Mouse (Mus musculus) limb, embryonic 14.5 days (tissue): ENCODE results near the gene Asb16. TPM values are rescaled to one million over a fixed set of nuclear protein-coding genes. Genes with fewer than 3 reads are reported as not detected.

Experiments
- ATAC-seq: fragments of 200-750 bp; cut with Nextera tagmentation; 2 replicates; pipeline ENCODE4 v1.8.0; 2017; ENCODE audit warnings: low read depth, moderate number of reproducible peaks, moderate TSS enrichment; ENCODE audit not compliant: low FRiP score
- DNase-seq: peaks from one replicate; pipeline ENCODE4 v3.0.0-alpha.2; 2015; ENCODE audit warnings: low spot score
- H3K27ac ChIP-seq: fragments of 300-500 bp; sonication (generic); replicated peaks from 2 replicates; pipeline ENCODE4 v1.5.1; 2014; ENCODE audit warnings: low read depth, mild to moderate bottlenecking, low read length, moderate library complexity, mixed read lengths
- H3K27me3 ChIP-seq: fragments of 300-500 bp; sonication (generic); 2 replicates; pipeline ENCODE4 v1.6.1; 2014; ENCODE audit warnings: low read length, mixed read lengths; ENCODE audit not compliant: control insufficient read depth, insufficient read depth
- H3K36me3 ChIP-seq: fragments of 300-500 bp; sonication (generic); 2 replicates; pipeline ENCODE4 v1.6.1; 2014; ENCODE audit warnings: mild to moderate bottlenecking, low read length, moderate library complexity, mixed read lengths; ENCODE audit not compliant: control insufficient read depth, insufficient read depth
- H3K4me1 ChIP-seq: fragments of 300-500 bp; sonication (generic); 2 replicates; pipeline ENCODE4 v1.6.1; 2014; ENCODE audit warnings: antibody characterized with exemption, low read length, mixed read lengths; ENCODE audit not compliant: control insufficient read depth, insufficient read depth
- H3K4me2 ChIP-seq: fragments of 300-500 bp; sonication (generic); replicated peaks from 2 replicates; pipeline ENCODE4 v1.6.1; 2014; ENCODE audit warnings: low read depth, mild to moderate bottlenecking, low read length, moderate library complexity; ENCODE audit not compliant: severe bottlenecking
- H3K4me3 ChIP-seq: fragments of 300-500 bp; sonication (generic); replicated peaks from 2 replicates; pipeline ENCODE4 v1.5.1; 2014; ENCODE audit warnings: low read length
- H3K9ac ChIP-seq: fragments of 300-500 bp; sonication (generic); 2 replicates; pipeline ENCODE4 v1.6.1; 2014; ENCODE audit warnings: mild to moderate bottlenecking, low read depth, low read length, moderate library complexity; ENCODE audit not compliant: severe bottlenecking
- H3K9me3 ChIP-seq: fragments of 300-500 bp; sonication (generic); 2 replicates; pipeline ENCODE4 v1.6.1; 2016; ENCODE audit warnings: low read length; ENCODE audit not compliant: control insufficient read depth
- POLR2A ChIP-seq: fragments of 200-500 bp; IDR thresholded peaks from 2 replicates; pipeline ENCODE4 v1.8.0; 2012; ENCODE audit warnings: inconsistent platforms, mild to moderate bottlenecking, moderate library complexity, borderline replicate concordance; ENCODE audit not compliant: insufficient read depth, insufficient read length; ENCODE audit errors: extremely low read depth
- WGBS: fragments of 180-500 bp; shearing (Covaris S2); extraction: QIAGEN DNeasy Blood & Tissue Kit; methylation state at CpG from one replicate; pipeline ENCODE4 v1.1.7; 2014; 5-methylcytosine and 5-hydroxymethylcytosine counted together
- polyA plus RNA-seq, 2 experiments: library from polyadenylated mRNA; depleted of rRNA in 1 of 2; stranded (reverse) in 1 of 2; unstranded in 1 of 2; fragments of >200 nt; fragmentation: Nextera tagmentation in 1 of 2; extraction: Ambion mirVana in 1 of 2; gene quantifications; 2 replicates each; pipeline versions ENCODE4 v1.2.1 to v1.2.3; 2012 to 2014

Gene Asb16
- polyA plus RNA-seq, 2 experiments = 0.25 to 2.2 TPM

DNA sequence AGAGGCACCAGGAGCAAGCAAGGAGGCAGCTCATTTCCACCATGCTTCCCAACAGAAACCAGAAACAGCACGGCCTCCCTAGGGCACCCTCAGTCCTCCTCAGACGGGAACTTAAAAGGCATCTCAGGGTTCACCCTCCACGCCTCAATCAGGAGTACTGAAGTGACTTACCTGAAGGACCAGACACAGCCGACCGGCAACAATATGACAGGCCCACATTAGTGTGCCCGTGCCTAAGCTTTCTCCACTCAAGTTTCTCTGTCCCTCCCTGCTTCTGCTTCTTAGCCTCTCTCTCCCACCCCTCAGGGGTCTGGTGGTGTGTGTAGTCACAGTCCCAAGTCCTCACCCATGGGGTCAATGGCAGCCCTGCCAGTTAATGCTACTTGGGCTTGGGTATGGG lies 44.0 kb downstream of the Asb16 start:
- no peaks in the 10 kb centered on the region for H3K9me3 ChIP-seq
- no peaks in the 10 kb centered on the region for H3K27me3 ChIP-seq
- no peak overlapping the region for H3K9ac ChIP-seq
- H3K27ac ChIP-seq = no peak overlapping the region
- H3K4me2 ChIP-seq = no peak overlapping the region
- DNase-seq (no peak), ATAC-seq (no peak)
- no peak for TF ChIP-seq POLR2A
- 72% methylated on average over 6 of the region's 6 CpGs for WGBS
- H3K36me3 ChIP-seq = peaks cover 69% of the 10 kb centered on the region
- H3K4me3 ChIP-seq = no peak overlapping the region
- H3K4me1 ChIP-seq = peaks cover 21% of the 10 kb centered on the region

DNA sequence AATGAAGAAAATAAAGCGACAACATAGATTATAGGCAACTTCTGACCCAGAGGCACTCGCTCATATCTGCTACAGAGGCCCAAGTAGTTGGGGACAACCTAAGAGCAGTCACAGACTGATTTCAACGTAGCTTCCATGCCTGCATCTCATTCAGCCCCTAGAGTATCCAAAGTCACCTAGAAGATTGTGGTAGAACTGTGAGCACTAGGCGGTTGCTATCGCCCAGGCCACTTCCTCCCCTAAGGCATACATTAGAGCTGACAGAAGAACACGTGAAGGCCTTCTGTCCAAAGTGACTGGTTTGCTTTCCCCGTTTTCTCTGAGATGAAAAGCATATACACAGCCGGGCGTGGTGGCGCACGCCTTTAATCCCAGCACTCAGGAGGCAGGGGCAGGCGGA lies 45.8 kb downstream of the Asb16 start:
- Histone ChIP-seq H3K4me3 (no peak overlapping the region), H3K9me3 (no peaks in the 10 kb centered on the region), H3K27me3 (no peaks in the 10 kb centered on the region), H3K27ac (no peak overlapping the region), H3K9ac (no peak overlapping the region), H3K36me3 (peaks cover 58% of the 10 kb centered on the region), H3K4me1 (peaks cover 19% of the 10 kb centered on the region), H3K4me2 (no peak overlapping the region)
- DNase-seq = no peak
- WGBS = 90% methylated on average over 12 of the region's 12 CpGs
- no peak for TF ChIP-seq POLR2A
- no peak for ATAC-seq

DNA sequence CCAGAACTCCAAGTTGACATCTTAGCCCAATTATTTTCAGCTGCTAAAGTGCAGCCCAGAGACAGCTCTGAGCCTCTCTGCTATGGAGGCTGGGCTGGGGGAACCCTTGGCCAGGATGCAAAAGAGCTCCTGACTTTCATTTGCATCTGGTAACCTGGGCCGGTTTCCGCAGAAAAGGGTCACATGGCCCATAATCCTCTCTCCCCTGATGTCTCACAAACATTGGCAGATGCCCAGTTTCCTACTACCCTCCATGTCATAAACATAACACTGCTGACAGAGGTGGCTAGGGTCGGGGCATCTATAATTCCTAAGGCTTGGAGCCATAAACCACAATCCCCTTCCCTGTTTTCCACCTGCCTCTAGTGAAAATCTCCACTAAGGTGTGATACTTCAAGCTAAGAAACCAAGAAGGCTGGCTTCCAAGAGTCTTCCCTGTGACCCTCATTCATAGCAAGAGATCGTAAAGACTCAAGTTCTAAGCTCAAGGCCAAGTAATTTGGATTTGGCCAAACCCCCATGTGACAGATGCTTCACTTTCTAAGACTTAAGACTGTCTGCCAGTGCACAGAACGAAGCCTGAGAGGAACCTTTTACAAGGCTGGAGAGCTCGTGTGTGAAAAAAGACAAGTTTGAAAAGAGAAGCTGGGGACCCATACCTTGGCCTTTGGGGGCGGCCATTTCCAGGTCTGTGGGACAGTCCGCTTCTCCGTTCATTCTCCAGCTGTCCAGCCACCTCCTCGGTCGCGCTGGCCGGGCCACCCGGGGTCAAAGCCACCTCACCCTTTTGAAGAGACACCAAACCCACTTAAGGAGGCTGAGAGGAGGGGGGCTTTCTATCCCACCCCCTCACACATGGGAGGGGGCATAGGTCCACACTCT lies 47.4 kb downstream of the Asb16 start:
- DNase-seq (peak; percentile 55), ATAC-seq (no peak)
- H3K27me3 ChIP-seq = no peaks in the 10 kb centered on the region
- TF ChIP-seq POLR2A = no peak
- WGBS = 8% methylated on average over 14 of the region's 14 CpGs
- H3K9me3 ChIP-seq = no peaks in the 10 kb centered on the region
- H3K36me3 ChIP-seq = peaks cover 42% of the 10 kb centered on the region
- H3K9ac ChIP-seq = peak overlapping the region; percentile 99
- H3K4me3 ChIP-seq = peak overlapping the region; percentile 100
- peaks cover 12% of the 10 kb centered on the region for H3K4me1 ChIP-seq
- peak overlapping the region; percentile 98 for H3K27ac ChIP-seq
- H3K4me2 ChIP-seq = peak overlapping the region; percentile 94

DNA sequence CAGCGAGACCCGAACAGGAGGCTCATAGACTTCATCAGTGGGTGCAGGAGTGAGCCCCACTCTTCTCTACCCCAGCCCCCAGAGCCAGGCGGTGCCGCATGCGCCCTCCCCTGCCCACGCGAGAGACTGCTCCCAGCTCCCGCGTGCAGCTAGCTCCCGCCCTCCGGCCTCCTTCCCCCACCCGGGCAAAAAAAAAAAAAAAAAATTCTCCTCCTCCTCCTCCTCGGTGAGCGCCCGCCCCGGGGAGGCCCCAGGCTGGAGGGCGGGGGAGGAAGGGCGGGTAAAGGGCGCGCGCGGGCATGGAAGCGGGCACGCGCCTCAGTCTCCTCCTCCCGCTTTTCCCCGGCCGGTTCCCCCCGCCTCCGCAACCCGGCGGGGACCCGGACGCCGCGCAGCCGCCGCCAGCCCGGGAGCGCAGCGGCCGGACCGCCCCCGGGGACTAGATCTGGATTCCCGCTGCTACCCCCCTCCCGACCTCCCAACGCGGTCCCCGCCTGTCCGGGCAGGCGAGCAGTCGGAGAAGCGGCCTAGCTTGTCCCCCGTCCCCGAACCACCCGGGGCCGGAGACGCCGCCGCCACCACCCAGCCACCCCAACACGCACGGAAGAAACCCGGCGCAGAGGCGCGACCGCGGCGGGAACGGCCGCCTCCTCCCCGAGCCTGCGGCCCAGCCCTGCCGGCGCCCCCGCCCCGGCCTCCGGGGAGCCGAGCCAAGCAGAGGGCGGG lies 48.2 kb downstream of the Asb16 start:
- H3K27me3 ChIP-seq = no peaks in the 10 kb centered on the region
- H3K9me3 ChIP-seq = no peaks in the 10 kb centered on the region
- peak overlapping the region; percentile 98 for H3K27ac ChIP-seq
- peak overlapping the region; percentile 94 for H3K4me2 ChIP-seq
- peak overlapping the region; percentile 99 for H3K9ac ChIP-seq
- peaks cover 37% of the 10 kb centered on the region for H3K36me3 ChIP-seq
- peak; percentile 16 for ATAC-seq
- H3K4me3 ChIP-seq = peak overlapping the region; percentile 100
- 1% methylated on average over 33 of the region's 80 CpGs for WGBS
- H3K4me1 ChIP-seq = peaks cover 9% of the 10 kb centered on the region
- peak; percentile 93 for DNase-seq
- 0 out of 2 replicates have a peak, but pooled peaks have one; percentile 36 for TF ChIP-seq POLR2A

DNA sequence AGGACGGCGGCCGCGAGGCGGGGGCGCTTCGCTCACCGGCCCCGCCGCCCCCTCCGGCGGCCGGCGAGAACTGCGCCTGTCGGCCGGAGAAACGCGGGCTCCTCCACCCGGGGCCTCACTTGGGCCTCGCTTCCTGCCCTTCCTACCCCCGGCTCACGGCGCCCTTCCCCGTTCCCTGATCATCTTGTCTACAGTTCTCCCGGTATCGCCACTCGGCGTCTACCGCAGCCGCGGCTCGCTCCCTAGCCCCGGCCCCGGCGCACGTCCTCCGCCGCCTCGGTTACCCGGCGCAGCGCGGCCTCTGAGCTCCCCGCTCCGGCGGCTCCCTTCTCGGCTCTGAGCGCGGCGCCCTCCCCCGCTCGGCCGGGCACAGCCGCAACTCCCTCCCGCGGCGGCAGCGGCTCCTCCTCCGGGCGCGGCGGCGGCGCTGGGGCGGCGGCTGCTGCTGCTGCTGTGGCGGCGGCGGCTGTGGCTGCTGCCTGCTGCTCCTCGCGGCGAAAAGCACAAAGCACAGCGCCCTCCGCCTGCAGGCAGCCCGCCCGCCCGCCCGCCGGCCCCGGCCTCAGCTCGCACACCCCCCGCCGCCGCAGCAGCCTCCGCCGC lies 48.9 kb downstream of the Asb16 start:
- H3K36me3 ChIP-seq = peaks cover 30% of the 10 kb centered on the region
- DNase-seq (peak; percentile 44), ATAC-seq (peak; percentile 7; the same call in 1 of the 2 replicates)
- H3K4me3 ChIP-seq = peak overlapping the region; percentile 100
- H3K4me1 ChIP-seq = peaks cover 9% of the 10 kb centered on the region
- peak overlapping the region; percentile 94 for H3K4me2 ChIP-seq
- peak overlapping the region; percentile 99 for H3K9ac ChIP-seq
- no peak for TF ChIP-seq POLR2A
- under 1% methylated on average over 40 of the region's 87 CpGs for WGBS
- no peaks in the 10 kb centered on the region for H3K27me3 ChIP-seq
- H3K9me3 ChIP-seq = no peaks in the 10 kb centered on the region
- peak overlapping the region; percentile 98 for H3K27ac ChIP-seq
